Mouse (Mus musculus) olfactory bulb, adult 2 months (tissue): ENCODE measurements at regions not wholly inside any gene's neighbourhood (a gene's known extent, or its start where the extent isn't known, plus 50 kb on each side); places are given as distances from the start of the nearest gene placed in this dataset.

Experiments used
- CTCF ChIP-seq: fragments of 200-500 bp; IDR thresholded peaks from 2 replicates; pipeline ENCODE4 v1.5.1; 2012; ENCODE audit warnings: low read depth, mild to moderate bottlenecking, low read length, moderate library complexity; ENCODE audit not compliant: insufficient read depth
- POLR2A ChIP-seq: fragments of 200-500 bp; IDR thresholded peaks from 2 replicates; pipeline ENCODE4 v1.6.1; 2012; ENCODE audit warnings: mild to moderate bottlenecking, low read depth, low read length, moderate library complexity; ENCODE audit not compliant: insufficient read depth

DNA sequence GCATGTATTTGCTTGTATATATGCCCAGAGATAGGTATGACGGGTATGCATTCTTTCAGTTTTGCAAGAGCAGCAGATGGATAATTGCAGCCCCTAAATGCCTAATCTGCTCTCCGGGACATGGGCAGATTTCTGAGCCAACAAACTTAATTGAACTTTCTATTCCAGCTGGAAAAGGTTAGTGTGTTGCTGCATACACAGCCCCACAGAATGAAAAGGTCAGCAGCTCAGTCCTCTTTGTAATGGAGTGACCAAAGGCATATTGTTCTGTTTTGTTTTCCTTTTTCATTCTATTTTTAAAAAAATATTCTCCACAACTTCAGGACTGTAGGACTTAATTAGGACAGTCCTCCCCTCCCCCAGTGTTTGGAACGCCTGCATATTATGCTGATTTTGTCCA lies 373.4 kb upstream of the Brinp1 start:
- no peak for TF ChIP-seq CTCF
- TF ChIP-seq POLR2A: no peak
